Mouse (Mus musculus) kidney, postnatal 0 days (tissue): ENCODE data around the gene Ifna13. TPM values are rescaled to one million over a fixed set of nuclear protein-coding genes. Genes with fewer than 3 reads are reported as not detected.

Experiments used
- ATAC-seq: fragments of 200-750 bp; cut with Nextera tagmentation; replicated peaks from 2 replicates; pipeline ENCODE4 v1.8.0; 2017; ENCODE audit warnings: low read depth, moderate number of reproducible peaks, moderate TSS enrichment, moderate library complexity; ENCODE audit not compliant: low FRiP score
- DNase-seq: peaks from one replicate; pipeline ENCODE4 v3.0.0-alpha.2; 2016; ENCODE audit warnings: low spot score
- H3K27ac ChIP-seq: fragments of 300-500 bp; sonication (generic); 2 replicates; pipeline ENCODE4 v1.5.1; 2014; ENCODE audit warnings: mild to moderate bottlenecking
- H3K27me3 ChIP-seq: fragments of 300-500 bp; sonication (generic); 2 replicates; pipeline ENCODE4 v1.6.1; 2014; ENCODE audit warnings: low read length, mixed read lengths; ENCODE audit not compliant: insufficient read depth
- H3K36me3 ChIP-seq: fragments of 300-500 bp; sonication (generic); 2 replicates; pipeline ENCODE4 v1.6.1; 2014; ENCODE audit warnings: low read length, mixed read lengths; ENCODE audit not compliant: insufficient read depth
- H3K4me1 ChIP-seq: fragments of 300-500 bp; sonication (generic); replicated peaks from 2 replicates; pipeline ENCODE4 v1.6.1; 2014; ENCODE audit warnings: antibody characterized with exemption, low read length, mixed read lengths; ENCODE audit not compliant: insufficient read depth
- H3K4me2 ChIP-seq: fragments of 300-500 bp; sonication (generic); 2 replicates; pipeline ENCODE4 v1.6.1; 2014; ENCODE audit warnings: mild to moderate bottlenecking, low read length, moderate library complexity, mixed read lengths
- H3K4me3 ChIP-seq: fragments of 300-500 bp; sonication (generic); replicated peaks from 2 replicates; pipeline ENCODE4 v1.5.1; 2014; ENCODE audit warnings: low read depth, low read length
- H3K9ac ChIP-seq: fragments of 300-500 bp; sonication (generic); 2 replicates; pipeline ENCODE4 v1.6.1; 2014; ENCODE audit warnings: low read depth, low read length
- H3K9me3 ChIP-seq: fragments of 300-500 bp; sonication (generic); replicated peaks from 2 replicates; pipeline ENCODE4 v1.6.1; 2016; ENCODE audit warnings: low read length, inconsistent platforms, mixed read lengths
- CTCF ChIP-seq: IDR thresholded peaks from 2 replicates; pipeline ENCODE4 v1.5.1; 2016; ENCODE audit warnings: antibody characterized with exemption, low read depth, mild to moderate bottlenecking, moderate library complexity
- WGBS: fragments of 180-500 bp; shearing (Covaris S2); extraction: QIAGEN DNeasy Blood & Tissue Kit; methylation state at CpG from one replicate; pipeline ENCODE4 v1.1.7; 2014; 5-methylcytosine and 5-hydroxymethylcytosine counted together
- polyA plus RNA-seq: library from polyadenylated mRNA; unstranded; fragments of >200 nt; fragmentation: Nextera tagmentation; extraction: Ambion mirVana; gene quantifications from 2 replicates; pipeline ENCODE4 v1.2.1, GENCODE M21; 2015

The Ifna13 gene
- not detected in 2 replicates for polyA plus RNA-seq

DNA sequence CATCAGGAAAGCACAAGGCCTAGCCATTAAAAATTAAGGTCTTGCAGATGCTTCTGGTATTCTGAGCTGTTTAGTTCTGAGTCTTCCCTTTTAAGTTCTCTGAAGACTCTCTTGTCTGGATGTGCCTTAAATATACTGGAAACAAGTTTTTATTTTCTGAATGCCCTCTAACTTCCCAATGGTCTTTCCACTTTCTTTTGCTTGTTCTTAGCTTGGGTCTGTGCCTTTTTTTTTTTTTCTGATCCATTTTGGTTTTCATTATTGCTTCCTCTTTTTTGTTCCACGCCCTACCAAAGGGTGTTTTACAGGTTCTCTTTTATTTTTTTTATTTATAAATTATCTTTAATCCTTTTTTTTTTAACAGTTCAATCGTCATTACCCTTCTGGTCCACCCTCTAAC, at the start of gene Ifna13:
Gene Ifna13 (minus strand): TSS at position 101 of the 400 bp plus-strand sequence.
- Histone ChIP-seq H3K27me3 (no peaks in the 10 kb centered on the region), H3K9ac (no peak within 1 kb of the TSS), H3K27ac (no peak within 1 kb of the TSS), H3K4me3 (no peak within 1 kb of the TSS), H3K4me1 (no peaks in the 10 kb centered on the region), H3K9me3 (no peaks in the 10 kb centered on the region), H3K36me3 (no peaks in the 10 kb centered on the region), H3K4me2 (no peak within 1 kb of the TSS)
- DNase-seq: no peak
- 59% methylated on average over 2 of the region's 2 CpGs for WGBS
- no peak for TF ChIP-seq CTCF
- ATAC-seq: no peak

DNA sequence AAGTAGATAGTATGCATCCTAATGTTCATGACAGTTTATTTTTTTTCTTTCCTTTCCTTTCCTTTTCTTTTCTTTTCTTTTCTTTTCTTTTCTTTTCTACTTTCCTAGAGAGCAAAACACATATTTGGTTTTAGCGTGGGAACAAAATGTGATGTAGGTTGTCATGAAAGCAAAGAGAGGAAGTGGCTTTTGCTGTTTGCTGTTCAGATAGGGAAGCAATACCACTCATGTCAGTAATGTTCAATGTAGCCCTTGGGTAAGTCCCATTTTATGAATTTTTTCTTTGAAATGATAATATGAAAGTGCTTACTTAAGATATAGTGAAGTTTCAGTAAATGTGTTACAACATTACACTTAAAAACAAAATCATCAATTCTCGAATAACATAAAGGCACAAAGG, 49.1 kb upstream of the Ifna13 start:
- TF ChIP-seq CTCF: no peak
- 83% methylated on average over 2 of the region's 2 CpGs for WGBS
- Histone ChIP-seq H3K4me2 (no peak overlapping the region), H3K4me3 (no peak overlapping the region), H3K36me3 (no peaks in the 10 kb centered on the region), H3K9me3 (no peaks in the 10 kb centered on the region), H3K27me3 (no peaks in the 10 kb centered on the region), H3K4me1 (no peaks in the 10 kb centered on the region), H3K9ac (no peak overlapping the region), H3K27ac (no peak overlapping the region)
- DNase-seq (no peak), ATAC-seq (no peak)

DNA sequence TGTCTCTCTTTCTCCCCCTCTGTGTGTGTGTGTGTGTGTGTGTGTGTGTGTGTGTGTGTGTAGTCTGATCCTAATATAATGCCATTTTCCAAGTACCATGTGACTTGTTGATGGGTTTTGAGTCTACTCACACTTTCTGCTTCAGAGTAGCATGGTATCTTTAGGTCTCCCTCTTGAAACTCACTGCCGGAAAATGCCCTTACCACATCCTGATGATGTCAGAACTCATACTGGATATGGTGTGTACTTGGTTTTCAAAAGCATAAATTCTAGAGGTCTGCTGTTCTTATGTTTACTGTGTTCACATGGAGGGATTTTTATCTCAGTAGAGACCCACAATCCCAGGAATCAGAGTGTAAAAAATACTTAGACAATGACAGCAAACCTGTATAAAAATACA, 48.3 kb upstream of the Ifna13 start:
- H3K4me2 ChIP-seq: no peak overlapping the region
- no peaks in the 10 kb centered on the region for H3K36me3 ChIP-seq
- H3K4me3 ChIP-seq: no peak overlapping the region
- WGBS: 93% methylated on average over 1 of the region's 1 CpGs
- H3K9me3 ChIP-seq: no peaks in the 10 kb centered on the region
- no peaks in the 10 kb centered on the region for H3K4me1 ChIP-seq
- no peak for TF ChIP-seq CTCF
- DNase-seq: no peak
- no peak overlapping the region for H3K9ac ChIP-seq
- no peak for ATAC-seq
- H3K27ac ChIP-seq: no peak overlapping the region
- H3K27me3 ChIP-seq: no peaks in the 10 kb centered on the region

DNA sequence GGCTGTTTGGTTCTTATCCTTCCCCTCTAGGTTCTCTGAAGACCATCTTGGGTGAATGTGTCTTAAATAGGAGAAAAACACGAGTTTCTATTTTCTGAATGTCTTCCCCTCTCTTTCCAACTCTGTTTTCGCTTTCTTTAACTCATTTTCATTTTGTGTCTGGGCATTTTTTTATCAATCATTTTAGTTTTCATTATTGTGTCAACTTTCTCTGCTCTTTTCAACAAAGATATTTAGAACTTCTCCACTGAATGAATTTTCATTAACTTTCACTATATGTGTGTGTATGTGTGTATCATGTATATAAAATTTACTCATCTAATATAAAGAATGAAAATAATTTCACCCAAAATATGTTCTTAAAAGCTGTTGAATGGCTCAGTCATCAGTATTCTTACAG, 47.0 kb upstream of the Ifna13 start, which contains the start of gene Ifnab:
Gene Ifnab (minus strand): TSS at position 101 of the 400 bp plus-strand sequence.
- DNase-seq (no peak), ATAC-seq (no peak)
- no peak for TF ChIP-seq CTCF
- H3K9me3 ChIP-seq: no peaks in the 10 kb centered on the region
- H3K4me2 ChIP-seq: no peak within 1 kb of the TSS
- H3K36me3 ChIP-seq: no peaks in the 10 kb centered on the region
- no peak within 1 kb of the TSS for H3K27ac ChIP-seq
- 66% methylated on average over 2 of the region's 2 CpGs for WGBS
- H3K27me3 ChIP-seq: no peaks in the 10 kb centered on the region
- H3K4me3 ChIP-seq: no peak within 1 kb of the TSS
- no peaks in the 10 kb centered on the region for H3K4me1 ChIP-seq
- no peak within 1 kb of the TSS for H3K9ac ChIP-seq

DNA sequence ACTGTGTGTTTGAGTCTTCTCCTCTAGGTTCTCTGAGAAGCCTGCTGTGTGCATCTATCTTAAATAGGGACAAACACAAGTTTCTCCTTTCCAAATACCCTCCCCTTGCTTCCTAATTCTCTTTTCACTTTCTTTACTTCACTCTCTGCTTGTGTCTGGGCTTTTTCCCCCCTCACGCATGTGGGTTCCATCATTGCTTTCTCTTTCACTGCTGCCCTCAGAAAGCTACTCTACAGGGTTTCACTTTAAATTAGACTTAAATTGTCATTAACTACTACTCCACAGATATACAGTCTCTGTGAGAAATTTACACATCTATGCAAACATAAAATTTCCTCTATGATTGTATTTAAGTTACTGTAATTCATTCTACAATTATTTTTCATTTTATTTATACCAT, 39.6 kb upstream of the Ifna13 start, which contains the start of gene Ifna2:
Gene Ifna2 (minus strand): TSS at position 101 of the 400 bp plus-strand sequence.
- no peak within 1 kb of the TSS for H3K4me3 ChIP-seq
- no peak for TF ChIP-seq CTCF
- H3K27ac ChIP-seq: no peak within 1 kb of the TSS
- H3K4me2 ChIP-seq: no peak within 1 kb of the TSS
- no peaks in the 10 kb centered on the region for H3K27me3 ChIP-seq
- 83% methylated on average over 1 of the region's 1 CpGs for WGBS
- H3K36me3 ChIP-seq: no peaks in the 10 kb centered on the region
- ATAC-seq: no peak
- no peak for DNase-seq
- H3K9ac ChIP-seq: no peak within 1 kb of the TSS
- no peaks in the 10 kb centered on the region for H3K4me1 ChIP-seq
- H3K9me3 ChIP-seq: no peaks in the 10 kb centered on the region

DNA sequence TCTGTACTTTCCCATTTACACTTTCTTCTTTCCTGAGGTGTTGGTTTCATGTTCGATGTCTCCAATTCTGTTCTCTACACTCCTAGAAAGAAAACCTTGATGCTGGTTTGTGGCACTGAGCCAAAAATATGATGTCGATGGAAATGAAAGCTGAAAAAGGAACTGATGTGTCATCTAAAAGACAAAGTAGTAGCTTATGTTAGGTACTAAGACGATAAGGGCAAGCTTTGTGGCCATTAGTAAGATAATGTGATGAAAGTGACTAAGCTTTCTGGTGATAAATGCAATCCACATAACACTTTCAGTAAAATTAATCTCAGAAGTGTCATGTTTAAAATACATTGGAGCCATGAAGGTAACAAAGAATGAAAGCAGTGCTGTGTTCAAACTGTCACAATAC, 37.1 kb upstream of the Ifna13 start:
- Histone ChIP-seq H3K4me3 (no peak overlapping the region), H3K27ac (no peak overlapping the region), H3K9ac (no peak overlapping the region), H3K36me3 (no peaks in the 10 kb centered on the region), H3K9me3 (no peaks in the 10 kb centered on the region), H3K27me3 (no peaks in the 10 kb centered on the region), H3K4me1 (no peaks in the 10 kb centered on the region), H3K4me2 (no peak overlapping the region)
- DNase-seq (no peak), ATAC-seq (no peak)
- no peak for TF ChIP-seq CTCF
- 70% methylated on average over 3 of the region's 3 CpGs for WGBS

DNA sequence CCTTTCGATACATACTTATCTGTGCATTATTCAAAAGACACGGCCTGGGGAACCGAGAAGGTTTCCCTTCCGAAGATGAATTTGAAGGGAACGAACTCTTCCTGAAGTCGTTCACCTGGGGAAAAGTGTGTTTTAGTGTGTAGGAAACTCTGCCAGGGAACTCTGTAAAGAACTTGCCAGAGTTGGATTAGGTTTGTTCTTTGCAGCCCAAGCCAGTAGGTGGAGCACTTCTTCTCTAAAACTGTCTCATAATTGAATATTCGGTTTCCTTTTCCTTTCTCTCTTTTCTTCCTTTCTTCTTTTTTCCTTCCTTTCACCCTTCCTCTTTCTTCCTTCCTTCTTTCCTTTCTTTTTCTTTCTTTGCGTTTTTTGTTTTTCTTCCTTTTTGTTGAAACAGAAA, 36.1 kb upstream of the Ifna13 start:
- DNase-seq (peak; percentile 59), ATAC-seq (no peak)
- no peaks in the 10 kb centered on the region for H3K36me3 ChIP-seq
- no peaks in the 10 kb centered on the region for H3K4me1 ChIP-seq
- peak; percentile 70 for TF ChIP-seq CTCF
- no peak overlapping the region for H3K9ac ChIP-seq
- H3K4me3 ChIP-seq: no peak overlapping the region
- H3K27ac ChIP-seq: no peak overlapping the region
- no peaks in the 10 kb centered on the region for H3K27me3 ChIP-seq
- whole genome bisulfite sequencing: 48% methylated on average over 8 of the region's 8 CpGs
- H3K4me2 ChIP-seq: no peak overlapping the region
- H3K9me3 ChIP-seq: no peaks in the 10 kb centered on the region
